Mouse (Mus musculus) frontal cortex, postnatal 36 days (tissue): ENCODE results near the gene Gm10643.

Source experiments
- DNase-seq, 2 experiments: peaks; one replicate each; pipeline ENCODE4 v3.0.0; 2022; ENCODE audit warnings: low spot score in 2 of 2

Gene Gm10643

DNA sequence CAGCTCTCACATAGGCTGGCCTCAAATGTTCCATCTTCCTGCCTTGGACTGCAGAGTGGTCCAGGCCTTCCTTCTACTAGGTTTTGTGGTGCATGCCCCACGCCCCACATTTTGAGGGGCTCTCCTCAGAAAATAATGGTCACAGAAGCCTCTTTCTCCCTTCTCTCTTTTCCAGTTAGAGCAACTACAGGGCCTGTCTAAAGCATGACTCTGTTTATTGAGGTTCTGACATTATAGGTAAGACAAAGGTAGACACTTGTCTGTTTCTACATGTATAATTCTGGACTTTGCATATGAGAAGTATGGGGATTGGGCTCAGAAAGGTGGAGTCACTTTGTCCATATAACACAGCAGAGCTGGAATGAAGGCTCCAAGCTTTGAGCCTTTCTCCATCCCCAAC lies at the start of gene Gm10643:
TSS of gene Gm10643 (minus strand) at position 101 of the 400 bp plus-strand sequence.
- DNase-seq: no peak

DNA sequence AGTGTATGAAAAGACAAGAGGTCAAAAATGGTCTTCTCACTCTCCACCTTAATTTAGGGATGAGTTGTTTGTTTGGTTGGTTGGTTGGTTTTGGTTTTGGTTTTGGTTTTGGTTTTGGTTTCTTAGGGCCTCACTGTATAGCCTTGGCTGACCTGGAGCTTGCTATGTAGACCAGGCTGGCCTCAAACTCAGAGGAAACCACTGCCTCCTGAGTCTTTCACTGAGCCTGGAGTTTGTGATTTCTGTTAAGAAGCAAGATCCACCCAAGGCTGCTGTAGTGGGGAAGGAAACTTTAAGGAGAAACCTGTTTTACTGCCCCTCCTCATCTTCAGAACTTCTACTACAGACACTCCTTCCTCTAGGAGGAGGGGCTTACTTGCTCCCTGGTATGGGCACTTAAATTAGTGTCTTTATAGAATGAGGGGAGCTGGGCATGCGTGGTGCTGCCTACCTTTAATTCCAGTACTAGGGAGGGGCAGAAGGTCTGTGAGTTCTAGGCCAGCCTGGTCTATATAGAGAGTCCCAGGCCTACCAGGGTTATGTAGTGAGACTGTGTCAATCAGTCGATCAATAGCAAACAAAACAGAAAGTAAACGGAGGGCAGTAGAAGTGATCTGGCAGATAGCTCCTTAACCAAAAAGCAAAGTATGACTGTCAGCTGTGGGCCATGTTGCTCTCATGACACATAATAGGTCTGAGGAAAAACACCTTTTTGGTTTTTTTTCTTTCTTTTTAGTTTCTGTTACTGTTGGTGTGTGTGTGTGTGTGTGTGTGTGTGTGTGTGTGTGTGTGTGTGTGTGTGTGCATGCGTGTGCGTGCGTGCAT lies 41.5 kb upstream of the Gm10643 start:
- no peak for DNase-seq

DNA sequence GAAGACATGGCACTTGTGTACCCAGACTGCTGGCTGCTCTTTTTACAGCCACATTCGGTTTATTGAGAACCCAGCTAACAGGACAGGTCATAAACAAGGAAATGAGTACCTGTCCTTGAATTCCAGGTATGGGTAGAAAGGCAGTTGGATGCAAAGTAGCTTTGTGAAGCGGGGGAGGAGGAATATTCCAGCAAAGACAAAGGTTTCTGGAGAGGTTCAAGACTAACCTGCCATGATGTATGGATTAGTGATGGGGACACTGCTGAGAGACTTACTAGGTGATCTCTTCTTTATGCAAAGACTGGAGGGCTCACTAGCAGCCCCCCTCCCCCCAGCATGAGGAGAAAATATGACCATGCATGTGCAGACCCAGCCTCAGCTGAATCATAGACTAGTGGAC lies 40.7 kb upstream of the Gm10643 start:
- DNase-seq: peak in 1 of 2 experiments; percentile 3

DNA sequence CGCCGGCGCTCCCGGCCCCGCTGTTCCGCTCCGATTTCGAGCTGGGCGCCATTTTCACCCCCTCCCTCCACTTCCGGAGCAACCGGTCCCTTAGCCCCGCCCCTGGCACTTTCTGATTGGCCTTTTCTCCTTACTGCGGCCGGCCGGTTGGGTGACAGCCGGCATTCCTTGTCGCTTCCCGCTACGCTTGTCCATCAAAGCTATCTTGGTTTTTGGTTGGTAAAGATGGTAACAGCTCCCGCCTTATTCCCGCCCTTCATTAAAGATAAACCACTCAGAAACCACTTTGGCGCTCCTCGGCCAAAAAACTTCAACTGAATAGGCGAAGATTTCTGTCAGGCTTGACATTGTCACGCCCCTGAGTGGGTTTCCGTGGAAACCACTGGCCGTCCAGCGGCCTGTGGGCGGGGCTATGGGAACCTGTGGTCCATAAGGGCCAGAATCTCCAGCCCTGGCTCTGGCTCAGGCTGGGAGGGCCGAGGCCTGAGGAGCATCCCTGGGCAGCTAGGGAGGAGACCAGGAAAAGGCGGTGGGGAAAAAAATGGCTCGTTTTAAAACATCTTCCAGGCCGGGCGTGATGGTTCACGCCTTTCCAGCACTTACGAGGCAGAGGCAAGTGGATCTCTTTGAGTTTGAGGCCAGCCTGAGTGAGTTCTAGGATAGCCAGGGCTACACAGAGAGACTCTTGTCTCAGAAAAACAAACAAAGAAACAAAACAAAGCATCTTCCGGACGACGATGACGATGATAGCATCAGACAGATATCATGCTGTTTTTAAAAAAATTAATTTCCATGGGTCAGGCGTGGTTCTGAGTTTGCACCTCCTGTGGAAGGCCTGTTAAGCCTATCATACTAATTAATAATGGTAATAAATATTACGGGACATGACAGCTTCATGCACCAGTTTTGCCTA lies 40.0 kb upstream of the Gm10643 start, which contains the start of gene Dcaf15:
TSS of gene Dcaf15 (minus strand) at position 72 of the 913 bp plus-strand sequence.
- DNase-seq: peak; percentile 97

DNA sequence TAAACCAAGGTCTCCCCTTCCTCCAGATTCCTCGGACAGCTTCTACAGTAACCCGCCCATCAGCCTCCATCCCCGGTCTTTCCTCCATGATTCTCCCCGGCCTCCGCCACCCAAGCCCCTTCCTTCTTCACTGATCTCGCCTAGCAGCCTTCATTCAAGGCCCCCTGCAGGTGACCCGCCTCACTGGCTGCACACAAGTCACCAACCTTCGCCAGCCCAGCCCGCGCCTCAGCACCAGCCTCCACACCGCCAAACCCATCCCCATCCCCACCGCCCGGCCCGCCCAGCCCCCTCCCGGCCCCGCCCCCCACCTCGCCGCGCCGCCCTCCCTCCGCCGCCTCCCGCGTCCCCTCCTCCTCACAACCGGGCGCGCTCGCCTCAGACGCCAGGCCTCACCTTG lies 39.3 kb upstream of the Gm10643 start:
- DNase-seq: peak; percentile 24 to 47

DNA sequence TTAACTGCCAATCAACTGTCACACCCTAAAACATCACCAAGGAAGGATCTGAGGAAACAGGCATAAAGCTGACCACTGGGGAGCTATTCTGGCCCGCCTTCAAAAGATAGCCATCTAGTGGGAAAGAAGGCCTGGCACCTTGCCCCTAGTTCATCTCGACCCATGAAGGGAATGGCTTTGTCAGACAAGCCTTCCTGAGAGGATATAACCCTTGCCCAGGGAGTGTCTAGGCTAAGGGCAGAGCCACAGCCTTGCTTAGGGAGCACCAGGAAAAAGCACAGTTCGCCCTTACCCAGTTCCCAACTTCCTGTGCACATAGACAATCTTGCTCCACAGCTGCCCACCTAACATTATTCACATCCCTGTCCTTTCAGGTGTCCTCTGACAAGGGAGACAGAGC lies 38.7 kb upstream of the Gm10643 start:
- peak in 1 of 2 experiments; percentile 3 for DNase-seq

DNA sequence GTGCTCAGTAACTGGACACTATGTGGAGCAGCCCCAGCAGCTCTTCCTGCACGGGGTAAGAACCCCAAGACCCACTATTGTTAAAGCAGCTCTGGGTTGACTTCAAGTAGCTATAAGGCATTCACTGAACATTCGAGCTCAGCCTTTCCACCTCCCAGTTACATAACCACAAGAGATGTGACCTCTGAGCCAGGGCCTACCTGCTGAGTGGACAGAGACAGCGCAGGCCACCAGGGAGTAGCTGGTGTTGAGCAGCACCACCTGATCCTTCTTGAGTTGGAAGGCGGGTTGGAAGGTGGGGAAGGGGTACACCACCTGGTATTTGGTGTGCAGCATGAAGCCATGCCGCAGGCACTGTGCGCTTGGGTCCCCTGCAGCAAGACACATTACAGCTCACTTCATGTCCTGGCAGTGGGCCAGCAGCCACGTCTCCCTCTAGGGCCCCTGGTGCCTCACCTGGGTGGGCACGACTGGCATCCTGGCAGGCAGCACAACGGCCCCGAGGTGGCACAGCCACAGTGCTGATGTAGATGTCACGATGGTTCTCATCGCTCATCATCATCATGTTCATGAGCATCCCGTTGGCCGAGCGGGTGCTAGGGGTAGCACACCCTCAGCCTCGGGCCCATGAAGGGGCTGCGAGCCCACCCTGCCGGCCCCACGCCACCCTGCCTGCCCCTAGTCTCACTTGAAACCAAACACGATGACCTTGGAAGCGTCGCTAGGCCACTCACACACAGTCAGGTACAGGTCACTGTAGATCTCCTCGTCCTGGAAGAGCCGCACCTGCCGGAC lies 36.7 kb upstream of the Gm10643 start:
- no peak for DNase-seq

DNA sequence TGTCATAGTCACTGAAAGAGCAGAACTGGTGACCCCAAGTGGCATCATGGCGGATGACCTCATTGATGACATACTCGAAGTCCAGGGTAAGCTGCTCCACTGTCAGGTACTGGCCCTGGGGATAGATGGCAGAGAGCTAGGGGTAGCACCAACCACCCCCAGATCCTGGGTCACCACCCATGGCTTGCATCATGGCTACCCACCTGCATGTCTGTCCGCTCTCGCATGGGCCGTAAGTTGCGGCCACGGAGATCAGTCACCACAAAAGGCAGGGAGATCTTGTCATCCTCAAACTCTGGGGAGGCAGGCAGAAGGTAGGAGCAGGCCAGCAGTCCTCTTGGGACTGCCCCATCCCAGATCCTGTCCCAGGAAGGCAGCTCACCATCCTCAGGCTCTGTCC lies 33.4 kb upstream of the Gm10643 start:
- DNase-seq: no peak

DNA sequence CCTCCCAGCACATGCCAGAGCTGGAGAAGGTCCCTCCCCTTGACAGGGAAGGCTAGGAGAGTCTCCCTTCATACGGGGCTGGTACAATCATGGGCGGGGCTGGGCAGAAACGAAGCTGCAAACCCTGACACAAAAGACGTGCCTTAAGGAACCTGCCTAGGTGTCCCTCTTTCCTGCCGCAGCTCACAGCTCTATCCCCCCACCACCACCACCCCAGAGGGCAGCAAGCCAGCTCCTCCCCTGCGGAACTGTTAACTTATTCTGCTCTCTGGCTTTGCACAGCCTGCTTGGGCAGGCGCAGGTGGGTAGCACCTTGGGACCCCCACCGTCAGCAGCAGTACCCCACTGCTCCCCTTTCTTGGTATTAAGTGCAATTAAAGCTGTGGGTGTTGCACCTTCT lies 31.1 kb upstream of the Gm10643 start:
- DNase-seq: no peak

DNA sequence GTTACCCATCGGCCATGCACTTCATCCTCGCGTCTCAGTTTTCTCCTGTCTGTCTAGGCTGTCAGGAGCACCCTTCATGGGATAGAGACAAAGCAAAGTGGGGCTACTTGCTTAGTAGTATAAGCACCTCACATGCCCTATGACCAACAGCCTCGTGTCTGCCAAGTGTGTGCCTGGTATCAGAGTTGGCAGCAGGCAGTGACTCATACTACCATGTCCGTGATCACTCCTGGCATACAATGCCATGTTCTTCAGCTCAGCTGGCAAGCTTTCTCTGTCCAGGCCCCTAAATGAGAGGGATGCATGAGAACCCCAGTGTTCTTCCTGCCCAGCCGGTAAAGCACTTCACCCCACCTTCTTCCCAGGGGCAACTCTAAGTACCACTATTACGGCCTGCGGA lies 25.6 kb upstream of the Gm10643 start:
- DNase-seq: no peak

DNA sequence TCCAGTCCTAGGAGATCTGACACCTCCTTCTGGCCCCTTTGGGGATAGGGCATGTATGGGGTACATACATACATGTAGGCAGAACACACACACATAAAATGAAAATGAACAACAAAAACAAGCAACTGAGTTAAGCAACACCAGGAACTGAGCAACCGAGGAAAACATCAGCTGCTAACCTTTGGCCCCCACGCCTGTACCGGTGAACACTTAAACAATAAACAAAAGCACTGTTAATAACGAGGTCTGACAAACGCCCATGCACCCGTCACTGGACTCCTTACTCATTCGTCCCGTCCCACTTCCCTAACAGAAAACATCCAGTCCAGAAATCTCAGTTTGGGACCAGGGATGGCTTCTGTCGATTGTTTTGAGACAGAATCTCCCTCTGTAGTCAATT lies 24.3 kb upstream of the Gm10643 start:
- no peak for DNase-seq

DNA sequence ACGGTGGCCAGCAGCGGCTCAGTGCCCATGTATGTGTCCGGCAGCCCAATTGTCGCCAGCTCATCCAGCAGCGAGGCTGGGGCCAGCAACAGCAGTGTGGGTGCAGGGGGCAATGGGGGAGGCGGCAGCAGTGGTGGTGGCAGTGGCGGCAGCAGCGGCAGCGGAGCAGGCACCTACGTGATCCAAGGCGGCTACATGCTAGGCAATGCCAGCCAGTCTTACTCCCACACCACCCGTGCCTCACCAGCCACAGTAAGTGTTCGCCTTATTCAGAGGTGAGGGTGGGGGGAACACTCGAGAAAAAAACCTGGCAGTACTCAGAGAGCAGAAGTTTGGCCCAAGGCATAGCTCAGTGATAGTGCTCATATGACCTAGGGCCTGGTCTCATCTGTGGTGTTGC lies 22.9 kb upstream of the Gm10643 start:
- DNase-seq: no peak

DNA sequence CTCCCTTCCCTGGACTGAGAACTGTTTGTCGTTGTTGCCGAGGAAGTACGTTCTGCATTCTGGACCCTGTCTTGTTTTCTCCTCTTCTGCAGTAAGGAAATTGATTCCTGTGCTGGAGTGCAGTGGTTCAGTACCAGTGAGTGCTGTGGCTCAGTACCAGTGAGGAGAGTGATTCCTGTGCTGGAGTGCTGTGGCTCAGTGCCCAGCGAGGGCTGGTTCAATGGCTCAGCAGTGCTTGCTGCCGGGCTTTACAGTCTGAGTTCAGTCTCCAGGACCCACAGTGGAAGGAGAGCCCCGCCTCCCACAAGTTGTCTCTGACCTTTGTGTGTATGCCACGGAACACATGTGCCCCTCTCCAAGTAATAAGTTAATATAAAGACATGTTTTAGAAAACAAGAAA lies 22.2 kb upstream of the Gm10643 start:
- no peak for DNase-seq

DNA sequence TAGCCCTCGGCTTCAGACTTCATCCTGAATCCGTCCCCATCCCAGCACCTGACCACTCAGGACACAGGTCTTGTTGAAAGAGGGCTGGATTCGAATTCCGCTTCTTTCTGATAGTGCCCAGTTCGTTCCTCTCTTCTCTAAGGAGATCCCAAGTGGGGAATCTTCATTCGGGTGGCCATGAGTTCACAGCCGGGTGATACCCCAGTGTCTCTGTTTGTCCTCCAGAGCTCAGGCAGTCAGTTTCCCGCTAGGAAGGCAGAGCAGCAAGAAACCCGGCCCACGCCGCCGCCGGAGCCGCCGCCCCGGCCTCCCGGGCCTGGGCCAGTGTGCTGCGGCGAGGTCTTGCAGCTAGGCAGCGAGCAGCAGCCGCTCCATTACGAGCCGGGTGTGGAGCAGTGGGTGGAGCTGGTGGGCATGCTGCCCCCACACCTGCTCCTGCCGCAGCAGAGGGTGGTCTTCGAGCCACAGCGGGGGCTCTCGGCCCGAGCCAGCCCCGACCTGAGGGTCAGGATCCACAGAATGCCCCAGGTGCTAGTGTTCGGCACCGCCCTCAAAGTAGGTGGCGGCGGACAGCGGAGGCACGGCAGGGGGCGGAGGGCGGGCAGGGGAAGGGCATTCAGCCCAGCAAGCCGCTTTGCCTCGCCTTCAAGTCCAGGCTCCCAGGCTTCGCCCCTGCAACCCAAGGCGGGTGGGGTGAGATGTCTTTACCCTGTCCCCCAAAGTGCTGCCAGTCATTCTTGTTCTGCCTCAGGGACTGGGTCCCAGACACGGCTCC lies 19.6 kb upstream of the Gm10643 start:
- no peak for DNase-seq

DNA sequence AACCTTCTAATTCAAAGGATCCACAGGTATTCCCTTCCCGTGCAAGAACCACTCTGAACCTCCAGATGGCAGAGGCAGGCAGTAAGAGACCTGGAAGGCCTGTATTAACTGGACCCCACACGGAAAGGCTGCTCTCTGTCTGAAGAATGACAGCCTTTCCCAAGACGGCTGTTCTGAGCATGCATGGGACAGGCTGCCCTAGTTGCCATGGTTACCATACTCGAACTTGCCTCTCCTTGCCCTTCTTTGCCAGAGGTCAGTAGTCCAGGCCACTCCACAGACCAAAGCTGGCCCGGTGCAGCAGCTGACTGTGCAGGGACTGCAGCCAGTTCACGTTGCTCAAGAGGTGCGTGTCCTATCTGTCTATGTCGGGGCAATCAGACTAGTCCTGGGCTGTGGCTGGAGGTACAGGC lies 18.9 kb upstream of the Gm10643 start:
- DNase-seq: no peak

DNA sequence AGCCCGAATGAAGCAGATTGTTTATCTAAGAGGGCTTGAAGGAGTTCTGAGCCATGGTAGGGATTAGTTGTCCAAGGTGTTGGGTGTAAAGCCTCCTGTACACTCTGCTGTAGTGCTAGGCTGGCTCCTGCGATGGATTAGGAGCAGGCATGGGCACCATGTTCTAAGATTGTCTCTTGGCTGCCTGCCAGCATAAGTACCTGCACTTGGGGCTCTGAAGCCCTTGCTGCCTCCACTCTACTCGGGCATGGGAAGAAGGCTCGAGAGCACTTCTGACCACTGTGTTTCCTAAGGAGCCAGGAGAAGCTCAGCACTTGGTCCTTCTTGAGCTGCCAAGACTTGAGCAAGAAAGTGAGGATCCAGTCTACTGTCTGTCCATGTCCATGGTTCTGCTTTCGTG lies 14.3 kb upstream of the Gm10643 start:
- no peak for DNase-seq

DNA sequence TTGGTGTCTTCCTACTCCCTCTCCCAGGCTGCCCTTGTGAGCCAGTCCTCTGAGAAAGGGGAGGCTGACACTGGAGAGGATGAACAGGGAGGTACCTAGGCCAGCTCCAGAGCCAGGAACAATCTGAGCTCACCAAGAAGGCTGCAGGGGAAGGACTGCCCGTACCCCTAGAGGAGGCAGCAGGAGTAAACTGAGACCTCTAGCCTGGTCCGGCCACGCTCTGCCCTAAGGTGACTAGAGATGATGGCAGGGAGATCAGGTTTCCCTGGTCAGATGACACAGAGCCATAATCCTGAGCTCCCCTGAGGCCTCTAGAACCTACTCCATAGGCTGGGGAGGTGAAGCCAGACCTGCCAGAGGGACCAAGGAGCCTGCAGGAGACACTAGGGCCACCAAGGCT lies 11.9 kb upstream of the Gm10643 start:
- DNase-seq: no peak

DNA sequence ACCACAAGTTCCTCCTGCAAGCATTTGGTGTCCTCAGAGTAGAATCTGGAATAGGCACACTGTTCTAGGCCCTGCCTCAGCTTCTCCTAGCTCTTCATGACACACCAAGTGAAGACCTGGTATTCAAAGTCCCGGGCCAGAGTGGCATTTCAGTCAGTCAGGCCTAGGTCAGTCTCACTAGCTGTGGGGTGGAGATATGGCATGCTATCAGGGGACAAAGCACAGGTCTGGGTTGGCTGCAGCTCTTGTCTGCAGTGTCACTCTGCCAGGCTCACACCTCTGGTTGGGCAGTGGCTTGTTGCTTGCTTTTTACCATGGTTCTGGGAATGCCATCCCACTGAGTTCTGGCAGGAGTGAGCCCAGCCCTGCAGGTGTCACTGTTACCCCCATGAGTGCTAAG lies 11.5 kb upstream of the Gm10643 start:
- DNase-seq: no peak

DNA sequence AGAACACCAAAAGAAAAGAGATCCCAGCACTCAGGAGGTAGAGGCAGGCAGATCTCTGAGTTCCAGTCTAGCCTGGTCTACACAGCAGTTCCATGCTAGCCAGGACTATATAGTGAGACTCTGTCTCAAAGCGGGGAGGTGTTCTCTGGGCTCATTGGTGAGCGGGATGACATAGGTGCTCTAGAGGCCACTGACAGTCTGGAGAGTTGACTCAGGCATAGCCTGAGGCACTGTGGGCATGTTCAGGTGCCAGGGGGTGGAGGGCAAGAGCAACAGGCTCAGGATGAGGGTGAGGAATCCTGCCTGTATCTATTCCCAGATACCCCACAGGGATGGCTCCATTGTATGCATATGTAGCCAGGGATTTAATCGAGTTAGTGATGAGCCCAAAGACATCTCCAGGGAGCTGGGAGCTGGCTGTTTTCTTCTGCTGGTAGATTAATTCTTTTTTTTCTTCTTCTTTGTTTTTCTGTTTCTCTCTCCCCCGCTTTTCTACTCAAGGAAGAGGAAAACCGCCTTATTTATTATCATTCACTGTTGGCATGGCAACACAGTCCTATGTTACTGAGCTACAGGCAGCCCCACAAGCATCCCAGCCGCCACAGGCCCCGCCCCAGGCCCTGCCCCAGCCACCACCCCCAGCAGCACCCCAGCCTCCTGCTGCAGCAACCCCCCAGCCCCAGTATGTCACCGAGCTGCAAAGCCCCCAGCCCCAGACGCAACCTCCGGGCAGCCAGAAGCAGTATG lies 8.5 kb upstream of the Gm10643 start:
- no peak for DNase-seq

DNA sequence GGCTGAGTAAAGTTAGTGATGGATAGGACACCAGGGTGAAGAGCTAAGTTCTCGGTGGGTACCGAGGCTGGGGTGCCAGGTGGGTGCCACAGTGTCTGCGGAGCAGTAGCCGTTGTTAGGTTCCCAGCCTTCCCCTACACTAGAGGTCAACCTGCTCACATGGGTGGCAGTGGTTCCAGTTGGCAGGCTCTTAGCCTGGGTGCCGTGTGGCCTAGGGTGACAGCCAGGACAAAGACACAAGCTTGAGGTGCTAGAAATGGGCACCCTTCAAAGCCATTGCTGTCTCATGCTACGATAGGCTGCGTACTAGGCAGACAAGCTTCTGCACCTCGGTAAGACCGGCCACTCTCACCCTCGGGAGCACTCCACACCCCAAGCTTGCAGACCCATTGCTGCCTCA lies 7.4 kb upstream of the Gm10643 start:
- DNase-seq: no peak
